Mouse (Mus musculus) heart, adult 18-20 months (tissue): Measurements from ENCODE around the gene Mfsd12. TPM values are rescaled to one million over a fixed set of nuclear protein-coding genes. Genes with fewer than 3 reads are reported as not detected.

Experiments used
- DNase-seq, 2 experiments: peaks; one replicate each; pipeline ENCODE4 v3.0.0; 2021 to 2022; ENCODE audit warnings: mixed read lengths in 1 of 2
- total RNA-seq, 2 experiments: library from RNA; stranded (reverse); gene quantifications; 2 replicates each; pipeline ENCODE4 v1.2.3; 2021

Mfsd12 gene
- total RNA-seq, 2 experiments from 2014 or later = 11.0 to 12.7 TPM

GRCm38 (mm10) chr10:81328386-81328785, 28.9 kb upstream of the Mfsd12 start, which contains the start of gene Tbxa2r:
Gene Tbxa2r, plus strand, starts transcription at chr10:81328731.
- peak; percentile 74 to 81 for DNase-seq

GRCm38 (mm10) chr10:81329194-81329975, 27.9 kb upstream of the Mfsd12 start:
- DNase-seq = no peak

GRCm38 (mm10) chr10:81330007-81330406, 27.3 kb upstream of the Mfsd12 start:
- DNase-seq = peak; percentile 77 to 79

- DNase-seq = no peak
Measured at GRCm38 (mm10) chr10:81332277-81332676, 25.0 kb upstream of the Mfsd12 start.

- no peak for DNase-seq
Measured at GRCm38 (mm10) chr10:81334324-81334723, 23.0 kb upstream of the Mfsd12 start.

- DNase-seq = no peak
Measured at GRCm38 (mm10) chr10:81335393-81336340, 21.6 kb upstream of the Mfsd12 start.

GRCm38 (mm10) chr10:81336558-81336957, 20.7 kb upstream of the Mfsd12 start:
- DNase-seq = no peak

GRCm38 (mm10) chr10:81340551-81341332, 16.5 kb upstream of the Mfsd12 start:
- DNase-seq = no peak

GRCm38 (mm10) chr10:81341333-81341949, 15.8 kb upstream of the Mfsd12 start:
- peak; percentile 66 to 90 for DNase-seq

GRCm38 (mm10) chr10:81342686-81343505, 14.4 kb upstream of the Mfsd12 start, which contains the start of gene Gipc3:
Gene Gipc3, minus strand, starts transcription at chr10:81343266.
- DNase-seq = peak in 1 of 2 experiments; percentile 39

GRCm38 (mm10) chr10:81344421-81345161, 12.7 kb upstream of the Mfsd12 start:
- peak in 1 of 2 experiments; percentile 50 for DNase-seq

- no peak for DNase-seq
Measured at GRCm38 (mm10) chr10:81345162-81345534, 12.1 kb upstream of the Mfsd12 start.

GRCm38 (mm10) chr10:81346453-81347067, 10.7 kb upstream of the Mfsd12 start:
- DNase-seq = no peak

- peak in 1 of 2 experiments; percentile 41 for DNase-seq
Measured at GRCm38 (mm10) chr10:81349146-81349545, 8.1 kb upstream of the Mfsd12 start.

GRCm38 (mm10) chr10:81349961-81350350, 7.3 kb upstream of the Mfsd12 start:
- DNase-seq = no peak

GRCm38 (mm10) chr10:81350351-81351063, 6.8 kb upstream of the Mfsd12 start, which contains the start of gene Hmg20b:
Gene Hmg20b, minus strand, starts transcription at chr10:81350480.
- peak; percentile 99 to 100 for DNase-seq

- no peak for DNase-seq
Measured at GRCm38 (mm10) chr10:81351678-81352291, 5.5 kb upstream of the Mfsd12 start.
